In genomic region chr5:100428031-100428733, GRCm38 (mm10) we compare ENCODE assay signal across 8 mouse cellular contexts. TPM values are rescaled to one million over a fixed set of nuclear protein-coding genes. Genes with fewer than 3 reads are reported as not detected.
DNase-seq lines count a peak whose midpoint lies in the region; ATAC-seq and TF ChIP-seq lines count a peak whose summit lies in the region.

No protein-coding gene starts in this region.

- peak overlapping the region; percentile 96 for H3K9ac ChIP-seq in heart, embryonic 11.5 days (ENCODE audit: low read depth, low read length)
- peak overlapping the region; percentile 66 for H3K9ac ChIP-seq in ES-Bruce4 (ENCODE audit: low read depth, poor library complexity, severe bottlenecking)
- peak overlapping the region; percentile 97 for H3K9ac ChIP-seq in forebrain, embryonic 14.5 days (ENCODE audit: low read length)
- peak overlapping the region; percentile 41 for H3K9ac ChIP-seq in liver, embryonic 15.5 days

- TF ChIP-seq POLR2A in ES-Bruce4 (IDR thresholded peaks at IDR 0.05; ENCODE audit: insufficient read depth, low read length): no peak

- H3K4me3 ChIP-seq in heart, embryonic 11.5 days (ENCODE audit: low read depth, low read length): peak overlapping the region; percentile 60
- peak overlapping the region; percentile 95 for H3K4me3 ChIP-seq in ES-Bruce4 (ENCODE audit: low read depth, low read length)
- H3K4me3 ChIP-seq in forebrain, embryonic 14.5 days (ENCODE audit: low read depth, low read length): peak overlapping the region; percentile 74
- peak overlapping the region; percentile 73 for H3K4me3 ChIP-seq in liver, embryonic 15.5 days (replicated peaks)

- WGBS in heart, embryonic 11.5 days (ENCODE audit: insufficient replicate concordance): 9% methylated on average over 5 of the region's 5 CpGs
- 11% methylated on average over 5 of the region's 5 CpGs for WGBS in forebrain, embryonic 14.5 days
- 4% methylated on average over 5 of the region's 5 CpGs for WGBS in liver, embryonic 15.5 days (ENCODE audit: insufficient replicate concordance)

- DNase-seq in heart, postnatal 25 days (ENCODE audit: low spot score): no peak
- peak; percentile 33 for DNase-seq in forebrain, embryonic 14.5 days (ENCODE audit: low spot score)
- DNase-seq in ovary, postnatal 36 days (ENCODE audit: low spot score): no peak
- no peak for DNase-seq in yolk sac, embryonic 10.5 days (ENCODE audit: low spot score)
- DNase-seq in kidney, adult 18-20 months: no peak

- TF ChIP-seq EP300 in ES-Bruce4 (IDR thresholded peaks at IDR 0.05; ENCODE audit: insufficient read depth, low read depth, low read length): no peak

- no peaks in the 10 kb centered on the region for H3K27me3 ChIP-seq in heart, embryonic 11.5 days (ENCODE audit: control insufficient read depth, insufficient read depth, low read length)
- H3K27me3 ChIP-seq in ES-Bruce4 (ENCODE audit: control insufficient read depth, insufficient read depth, low read length, poor library complexity, severe bottlenecking): no peaks in the 10 kb centered on the region
- H3K27me3 ChIP-seq in forebrain, embryonic 14.5 days (replicated peaks; ENCODE audit: control insufficient read depth, insufficient read depth, low read length): no peaks in the 10 kb centered on the region
- H3K27me3 ChIP-seq in liver, embryonic 15.5 days: no peaks in the 10 kb centered on the region

- H3K4me1 ChIP-seq in heart, embryonic 11.5 days (ENCODE audit: control insufficient read depth, insufficient read depth, low read length): peaks cover 36% of the 10 kb centered on the region
- H3K4me1 ChIP-seq in ES-Bruce4 (ENCODE audit: control insufficient read depth, insufficient read depth, low read length): no peaks in the 10 kb centered on the region
- H3K4me1 ChIP-seq in forebrain, embryonic 14.5 days (ENCODE audit: control insufficient read depth, insufficient read depth, low read length): peaks cover 45% of the 10 kb centered on the region
- peaks cover 62% of the 10 kb centered on the region for H3K4me1 ChIP-seq in liver, embryonic 15.5 days (replicated peaks)

- TF ChIP-seq CTCF in ES-Bruce4 (IDR thresholded peaks at IDR 0.05; ENCODE audit: low read depth, low read length): no peak

- peak overlapping the region; percentile 90 for H3K4me2 ChIP-seq in heart, embryonic 11.5 days
- peak overlapping the region; percentile 97 for H3K4me2 ChIP-seq in forebrain, embryonic 14.5 days (ENCODE audit: low read length)
- peak overlapping the region; percentile 93 for H3K4me2 ChIP-seq in liver, embryonic 15.5 days

- peaks cover 22% of the 10 kb centered on the region for H3K36me3 ChIP-seq in heart, embryonic 11.5 days (ENCODE audit: control insufficient read depth, insufficient read depth, low read length)
- peaks cover 49% of the 10 kb centered on the region for H3K36me3 ChIP-seq in ES-Bruce4 (ENCODE audit: control insufficient read depth, insufficient read depth, low read length, poor library complexity, severe bottlenecking)
- H3K36me3 ChIP-seq in forebrain, embryonic 14.5 days (ENCODE audit: control insufficient read depth, insufficient read depth, low read length): peaks cover 46% of the 10 kb centered on the region
- H3K36me3 ChIP-seq in liver, embryonic 15.5 days (replicated peaks): peaks cover 49% of the 10 kb centered on the region

- H3K27ac ChIP-seq in heart, embryonic 11.5 days (ENCODE audit: low read depth, low read length): no peak overlapping the region
- H3K27ac ChIP-seq in ES-Bruce4 (ENCODE audit: insufficient read depth, low read length): no peak overlapping the region
- H3K27ac ChIP-seq in forebrain, embryonic 14.5 days (ENCODE audit: low read depth, low read length): peak overlapping the region; percentile 1; the same call in 1 of the 2 replicates
- no peak overlapping the region for H3K27ac ChIP-seq in liver, embryonic 15.5 days (replicated peaks)

- ATAC-seq in heart, embryonic 11.5 days (replicated peaks; ENCODE audit: insufficient number of reproducible peaks, low FRiP score, low TSS enrichment): no peak
- no peak for ATAC-seq in forebrain, embryonic 14.5 days
- no peak for ATAC-seq in liver, embryonic 15.5 days (ENCODE audit: insufficient read depth)

- intact Hi-C loops in heart, postnatal 25 days (cut with DNase I): loop anchor here (5.0 to 10.0 kb wide), 2 partner anchors 89 to 453 kb away; partner anchors contain the start of genes 4930524J08Rik, Cops4 and Hnrnpd

- H3K9me3 ChIP-seq in heart, embryonic 11.5 days (replicated peaks; ENCODE audit: control insufficient read depth, low read length): no peaks in the 10 kb centered on the region
- H3K9me3 ChIP-seq in ES-Bruce4 (replicated peaks; ENCODE audit: control insufficient read depth, insufficient read depth, low read length, poor library complexity, severe bottlenecking): no peaks in the 10 kb centered on the region
- H3K9me3 ChIP-seq in forebrain, embryonic 14.5 days (replicated peaks; ENCODE audit: control insufficient read depth, low read length): no peaks in the 10 kb centered on the region
- H3K9me3 ChIP-seq in liver, embryonic 15.5 days (replicated peaks): no peaks in the 10 kb centered on the region

RNA-seq across cellular contexts. Expression of gene Sec31a, which starts 12.1 kb away (rescaled TPM):
- 154 and 190 TPM in 2 replicates for polyA plus RNA-seq in heart, embryonic 11.5 days (2014; fragmentation: Nextera tagmentation; extraction: Ambion mirVana)
- 100 to 1,000 TPM; 111 to 116 TPM for total RNA-seq in heart, postnatal 25 days (2021)
- polyA plus RNA-seq in ES-Bruce4 (2011; ENCODE audit: insufficient read depth, insufficient read length, low read depth, missing spikeins): 181 and 197 TPM in 2 replicates
- 64.5 and 71.3 TPM in 2 replicates for polyA plus RNA-seq in forebrain, embryonic 14.5 days (2014; fragmentation: Nextera tagmentation; extraction: Ambion mirVana)
- polyA plus RNA-seq in liver, embryonic 15.5 days (2015; fragmentation: Nextera tagmentation; extraction: Ambion mirVana): 52.3 and 57.0 TPM in 2 replicates

Comparison
In these comparisons a context has a peak if more than half of its experiments do, and no peak if none do; other contexts are left out.
1. H3K9ac ChIP-seq: peak in every context shown above with its lines; median percentile 97 in forebrain, embryonic 14.5 days; 96 in heart, embryonic 11.5 days; 66 in ES-Bruce4; 41 in liver, embryonic 15.5 days.